In the genomic region with DNA sequence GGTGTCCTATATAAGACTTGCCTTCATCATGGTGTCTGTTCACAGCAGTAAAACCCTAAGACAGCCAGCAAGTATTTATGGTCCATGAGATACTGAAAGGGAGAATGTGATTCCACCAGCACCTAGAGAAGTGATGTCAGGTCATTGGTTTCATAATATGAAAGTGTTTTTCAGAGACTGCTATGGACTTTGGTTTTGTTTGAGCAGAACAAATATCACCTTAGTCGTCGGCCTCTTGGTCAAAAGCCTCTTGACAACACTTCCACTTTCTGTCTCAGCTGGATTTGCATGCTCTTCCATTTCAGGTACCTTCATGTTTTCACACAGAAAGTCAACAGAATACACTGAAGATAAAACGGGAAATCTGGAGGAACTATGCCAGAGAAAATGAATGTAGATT, we compare ENCODE assay signal across 20 mouse cellular contexts.
"Had no signal": no experiment of that assay in that cellular context is flagged by ENCODE, and none has a peak within 500 bp of the region (broad histone marks: within the 10 kb centered on the region; RNA-seq: fewer than 3 reads in every experiment).

No protein-coding gene starts in this region.

- H3K27ac ChIP-seq: kidney, postnatal 0 days; left cerebral cortex, adult 2 months; liver, embryonic 14.5 days; macrophage; midbrain, embryonic 10.5 days; midbrain, embryonic 13.5 days; neural tube, embryonic 13.5 days had no signal

- H3K9me3 ChIP-seq: midbrain, embryonic 10.5 days; midbrain, embryonic 13.5 days; neural tube, embryonic 13.5 days had no signal

- ATAC-seq: lung, postnatal 0 days; midbrain, embryonic 13.5 days; midbrain, embryonic 16.5 days had no signal

- H3K9ac ChIP-seq: liver, embryonic 14.5 days; lung, embryonic 14.5 days; midbrain, embryonic 13.5 days; neural tube, embryonic 13.5 days had no signal

- H3K36me3 ChIP-seq: midbrain, embryonic 10.5 days; midbrain, embryonic 13.5 days; neural tube, embryonic 13.5 days had no signal

- H3K27me3 ChIP-seq: megakaryocyte, embryonic 14.5 days; midbrain, embryonic 13.5 days; neural tube, embryonic 13.5 days had no signal

- H3K4me3 ChIP-seq: left cerebral cortex, adult 2 months; megakaryocyte, embryonic 14.5 days; midbrain, embryonic 10.5 days; midbrain, embryonic 13.5 days; myocyte; neural tube, embryonic 13.5 days had no signal

- H3K4me1 ChIP-seq: midbrain, embryonic 10.5 days; midbrain, embryonic 13.5 days; neural tube, embryonic 13.5 days had no signal

- DNase-seq: kidney, adult 2 months; kidney, postnatal 25 days; layer of hippocampus, postnatal 36 days; lung, embryonic 14.5 days; retina, postnatal 1 day; right cerebral cortex, postnatal 25 days; spleen, adult 18-20 months; thymus, adult 18-20 months; thymus, postnatal 36 days had no signal

- H3K4me2 ChIP-seq: lung, embryonic 14.5 days; midbrain, embryonic 13.5 days; neural tube, embryonic 13.5 days had no signal
